Mouse (Mus musculus) mature B cell (primary cell): ENCODE measurements around the gene Ulk3.

Source experiments
- in situ Hi-C: fragments of 300-500 bp; cut with MboI; formaldehyde crosslinking; loops from 2 replicates; pipeline ENCODE4 v1.14.3; 2019

Gene Ulk3

DNA sequence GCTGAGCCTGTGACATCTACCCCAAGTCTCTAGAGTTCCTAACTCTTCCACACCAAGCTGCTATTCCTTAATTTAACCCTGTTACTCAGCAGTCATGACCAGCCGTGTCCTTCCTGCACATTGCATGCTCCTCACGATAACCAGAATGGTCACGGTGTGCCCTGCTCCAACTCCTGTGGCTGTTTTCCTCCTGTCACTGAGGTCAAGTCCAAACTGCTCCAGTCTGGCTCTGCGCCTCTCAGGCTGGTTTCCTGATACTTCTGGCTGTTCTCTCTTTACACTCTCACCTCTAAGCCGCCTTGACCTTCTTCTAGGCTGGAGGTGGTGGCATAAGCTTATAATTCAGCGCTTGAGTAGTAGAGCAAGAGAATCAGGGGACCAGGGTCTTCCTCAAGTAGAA lies 20.8 kb upstream of the Ulk3 start:
- in situ Hi-C loops = no loop called here

- in situ Hi-C loops = no loop called here
Observed at GRCm38 (mm10) chr9:57574397-57574796, 14.9 kb upstream of the Ulk3 start.

GRCm38 (mm10) chr9:57575577-57575976 lies 13.7 kb upstream of the Ulk3 start:
- in situ Hi-C loops = no loop called here

DNA sequence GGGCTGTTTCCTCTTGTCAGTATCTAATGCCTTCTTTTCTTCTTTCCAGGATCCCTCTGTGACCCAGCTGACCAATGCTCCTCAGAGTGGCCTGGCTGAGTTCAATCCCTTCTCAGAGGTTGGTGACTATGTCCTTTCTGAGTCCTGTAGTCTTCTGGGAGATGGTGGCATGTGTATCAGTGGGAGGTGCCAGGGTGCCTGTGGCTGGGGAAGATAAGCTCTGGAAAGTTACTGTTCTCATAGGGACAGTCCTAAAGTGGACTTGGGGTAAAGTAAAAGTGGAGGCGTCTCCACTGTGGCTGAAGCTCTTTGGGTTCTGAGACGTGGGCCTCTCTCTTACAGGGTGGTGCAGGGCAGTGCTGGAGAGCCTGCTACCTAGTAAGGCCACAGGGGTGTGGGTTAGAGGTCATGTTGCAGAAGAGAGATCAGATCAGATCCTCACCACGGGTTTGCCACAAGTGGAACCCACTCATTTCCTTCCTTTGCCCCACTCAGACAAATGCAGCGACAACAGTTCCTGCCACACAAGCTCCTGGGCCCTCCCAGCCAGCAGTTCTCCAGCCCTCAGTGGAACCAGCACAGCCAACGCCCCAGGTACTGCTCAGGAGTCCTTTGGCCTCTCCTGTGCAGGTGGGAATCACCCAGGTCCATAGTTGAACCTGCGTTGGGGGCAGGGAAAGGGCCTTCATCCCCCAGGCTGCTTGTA lies 12.0 kb upstream of the Ulk3 start:
- in situ Hi-C loops = no loop called here

DNA sequence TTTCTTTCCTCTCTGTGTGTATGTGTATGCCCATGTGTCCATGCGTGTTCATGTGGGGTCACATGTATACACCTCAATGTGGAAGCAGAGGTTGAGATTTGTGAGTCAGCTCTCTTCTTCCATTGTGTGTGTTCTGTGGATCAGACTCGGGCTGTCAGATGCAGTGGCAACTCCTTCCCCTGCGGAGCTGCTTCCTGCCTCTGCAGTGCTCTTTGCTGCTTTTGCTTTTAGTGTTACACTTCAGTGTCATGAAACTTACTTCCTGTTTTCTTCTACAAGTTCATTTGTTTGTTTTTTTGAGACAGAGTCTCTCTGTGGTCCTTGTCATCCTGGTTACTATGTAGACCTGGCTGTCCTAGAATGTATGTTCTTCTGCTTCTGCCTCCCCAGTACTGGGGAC lies 4.3 kb upstream of the Ulk3 start:
- in situ Hi-C loops = no loop called here

- in situ Hi-C loops = no loop called here
Observed at GRCm38 (mm10) chr9:57590726-57591125, 1.5 kb downstream of the Ulk3 start.

DNA sequence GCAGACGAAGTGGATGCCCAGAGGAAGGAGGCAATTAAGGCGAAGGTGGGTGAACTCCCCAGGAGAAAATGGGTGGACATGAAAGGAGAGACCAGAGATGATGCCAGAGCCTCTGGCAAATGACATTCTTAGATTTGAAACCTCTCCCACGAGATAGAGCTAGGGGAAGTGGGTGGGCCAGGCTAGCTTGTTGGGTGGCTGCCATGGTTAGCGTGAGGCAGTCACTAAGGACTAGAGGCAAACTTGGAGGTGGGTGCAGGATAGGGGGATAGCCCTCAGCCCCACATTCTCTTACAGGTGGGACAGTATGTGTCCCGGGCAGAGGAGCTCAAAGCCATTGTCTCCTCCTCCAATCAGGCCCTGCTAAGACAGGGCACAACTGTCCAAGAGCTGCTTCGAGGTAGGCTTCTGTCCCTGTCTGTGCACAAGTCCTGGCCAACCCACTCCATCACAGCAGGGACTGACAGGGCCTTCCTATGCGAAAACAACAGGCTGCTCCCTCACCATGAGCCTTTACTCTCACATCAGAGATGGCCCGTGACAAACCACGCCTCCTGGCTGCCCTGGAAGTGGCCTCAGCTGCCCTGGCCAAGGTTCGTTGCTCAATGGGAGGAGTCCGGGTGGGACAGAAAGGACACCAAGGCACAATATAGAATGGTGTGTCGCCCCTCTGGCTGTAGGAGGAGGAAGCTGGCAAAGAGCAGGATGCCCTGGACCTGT lies 4.4 kb downstream of the Ulk3 start:
- in situ Hi-C loops = no loop called here

- in situ Hi-C loops = no loop called here
Observed at GRCm38 (mm10) chr9:57594174-57594509, 4.9 kb downstream of the Ulk3 start.

DNA sequence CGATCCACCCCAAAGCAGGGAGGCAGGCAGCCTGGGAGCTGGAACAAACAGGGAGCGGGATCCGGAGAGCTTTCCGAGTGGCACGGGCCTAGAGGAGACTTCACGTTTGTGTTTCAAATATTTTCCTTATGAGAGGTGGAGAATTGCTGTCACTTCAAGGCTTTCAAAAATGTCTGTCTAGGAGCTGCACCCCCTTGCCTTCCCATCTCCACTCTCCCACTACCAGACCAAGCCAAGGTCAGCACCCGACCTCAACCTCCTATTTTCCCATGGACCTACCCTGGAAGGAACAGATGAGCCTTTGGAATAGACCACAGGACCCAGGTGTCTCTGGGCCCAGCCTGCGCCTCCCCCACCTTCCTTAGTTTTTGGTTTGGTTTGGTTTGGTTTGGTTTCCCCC lies 8.0 kb downstream of the Ulk3 start:
- in situ Hi-C loops = no loop called here

DNA sequence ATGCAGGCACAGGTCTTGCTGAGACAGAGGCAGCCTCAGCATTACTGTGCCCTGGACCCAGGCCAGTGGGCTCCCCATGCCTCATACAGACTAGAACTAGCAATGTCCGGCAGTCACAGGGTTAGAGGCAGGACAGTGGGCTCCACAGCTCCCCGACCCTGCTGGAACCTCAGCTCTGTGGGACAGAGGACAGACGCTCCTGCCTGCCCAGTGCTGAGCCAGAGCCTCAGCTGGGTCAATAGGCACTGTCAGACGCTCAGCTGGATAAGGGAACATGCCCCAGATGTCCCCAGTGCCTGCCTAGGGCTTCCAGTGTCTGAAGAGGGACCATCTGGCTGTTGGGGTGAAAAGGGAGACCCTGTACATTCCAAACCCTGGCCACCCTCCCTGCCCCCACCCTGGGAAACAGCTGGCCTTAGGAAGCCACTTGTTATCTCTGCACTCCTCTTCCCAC lies 8.7 kb downstream of the Ulk3 start:
- in situ Hi-C loops = no loop called here

GRCm38 (mm10) chr9:57598851-57599563 lies 9.8 kb downstream of the Ulk3 start:
- in situ Hi-C loops = no loop called here

- in situ Hi-C loops = no loop called here
Observed at GRCm38 (mm10) chr9:57600620-57601352, 11.5 kb downstream of the Ulk3 start.

DNA sequence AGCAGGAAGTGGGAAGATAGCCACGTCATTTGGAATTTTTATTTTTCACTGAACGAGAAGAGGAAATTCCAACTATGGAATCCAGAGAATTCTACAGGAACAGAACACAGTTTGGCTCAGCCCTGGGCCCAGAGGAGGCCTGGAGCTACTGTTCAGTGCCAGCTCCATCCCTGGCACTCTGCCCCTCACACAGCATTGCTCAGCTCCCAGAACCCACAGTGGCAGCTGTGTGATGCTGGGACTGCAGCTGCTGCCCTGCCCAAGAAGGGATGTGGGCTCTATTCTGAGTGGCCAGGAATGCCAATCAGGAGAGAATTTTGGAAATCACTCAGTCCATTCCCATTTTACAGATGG lies 12.1 kb downstream of the Ulk3 start:
- in situ Hi-C loops = no loop called here

DNA sequence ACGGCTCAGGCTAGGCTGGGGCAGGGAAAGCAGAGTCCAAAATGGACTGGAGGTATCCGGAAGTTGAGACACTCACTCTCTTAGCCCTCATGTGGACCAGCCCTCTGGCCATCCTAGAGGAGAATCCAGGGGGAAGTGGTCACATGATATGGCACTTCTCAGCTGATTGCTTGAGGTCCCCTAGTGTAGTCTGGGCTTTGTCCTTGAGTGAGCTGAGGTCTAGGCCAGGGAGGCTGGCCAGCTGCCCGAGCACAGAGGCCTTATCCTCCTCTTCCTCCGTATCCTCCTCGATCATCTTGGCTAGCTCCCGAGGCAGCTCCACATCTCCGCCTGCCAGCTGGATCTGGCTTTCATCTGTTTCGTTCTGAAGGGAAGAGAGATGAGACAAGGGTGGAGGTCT lies 12.8 kb downstream of the Ulk3 start:
- in situ Hi-C loops = no loop called here

DNA sequence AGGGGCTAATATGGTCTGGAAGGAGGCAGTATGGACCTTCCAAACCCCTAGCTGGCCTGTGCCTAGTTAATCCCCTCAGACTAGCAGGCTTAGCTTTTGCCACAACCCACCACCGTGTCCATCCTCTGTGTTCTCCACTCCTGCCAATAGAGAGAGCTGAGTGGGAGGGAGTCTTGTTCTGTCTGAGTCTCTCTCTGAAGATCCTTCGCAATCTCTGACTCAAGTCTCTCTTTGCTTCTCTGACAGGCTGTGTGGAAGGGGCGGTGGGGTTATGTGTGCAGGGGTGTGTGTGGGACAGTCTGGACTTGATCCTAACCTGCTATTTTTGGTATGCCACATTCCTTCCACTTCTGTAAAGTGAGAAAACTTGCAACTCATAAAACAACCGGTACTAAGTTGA lies 15.6 kb downstream of the Ulk3 start:
- in situ Hi-C loops = no loop called here

DNA sequence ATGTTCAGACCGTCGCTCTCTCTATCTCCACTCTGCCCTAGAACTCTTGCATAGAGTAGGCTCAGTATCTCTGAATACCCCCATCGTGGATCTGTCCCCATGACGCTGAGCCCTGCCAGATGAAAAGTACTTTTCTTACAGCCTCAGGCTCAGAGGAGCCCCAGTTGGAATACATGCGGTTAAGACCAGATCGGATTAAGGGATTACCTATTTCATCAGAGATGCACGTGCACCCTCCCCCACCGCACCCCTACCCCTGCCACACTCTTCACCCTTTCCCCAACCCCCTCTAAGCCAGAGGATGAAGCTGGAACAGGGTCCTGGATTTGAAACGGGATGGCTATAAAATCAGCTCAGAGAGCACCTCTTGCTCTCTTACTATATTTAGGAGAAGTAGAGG lies 16.3 kb downstream of the Ulk3 start:
- in situ Hi-C loops = no loop called here

DNA sequence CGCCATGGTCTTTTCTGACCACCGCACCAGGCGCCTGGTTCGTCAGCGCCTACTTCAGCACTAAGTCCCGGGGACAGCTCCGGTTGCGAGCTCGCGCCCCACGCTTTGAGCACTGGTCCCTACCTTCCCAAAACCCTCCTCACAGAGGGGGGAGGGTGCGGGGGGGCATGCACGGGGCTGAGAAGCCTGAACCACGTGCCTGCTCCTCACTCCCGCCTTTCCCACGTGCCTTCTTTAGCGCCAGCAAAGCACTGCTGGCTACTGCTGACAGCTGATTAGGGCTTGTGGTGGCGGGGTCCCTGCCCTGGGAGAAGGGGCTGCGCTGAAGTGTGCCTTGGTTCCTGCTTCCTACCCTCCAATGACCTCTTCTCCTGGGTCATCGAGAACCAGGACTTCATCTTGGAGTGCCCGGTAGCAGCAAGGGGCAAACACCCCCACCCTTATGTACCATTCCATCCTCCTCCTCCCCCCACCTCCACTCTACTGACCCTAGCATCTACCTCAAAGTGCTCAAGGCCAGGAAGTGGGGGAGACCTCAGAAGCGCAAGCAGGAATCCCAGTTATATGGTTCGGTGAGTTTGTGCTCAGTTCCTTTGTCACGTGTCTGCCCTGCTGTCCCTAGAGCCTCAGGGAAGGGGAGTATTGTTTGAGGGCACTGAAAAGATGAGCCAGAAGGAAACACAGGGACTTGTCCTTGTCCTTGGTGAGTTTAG lies 17.0 kb downstream of the Ulk3 start, which contains the start of gene Cplx3:
TSS of gene Cplx3 (minus strand) at position 143 of the 713 bp plus-strand sequence.
- in situ Hi-C loops = no loop called here

- in situ Hi-C loops = no loop called here
Observed at GRCm38 (mm10) chr9:57609803-57610202, 20.6 kb downstream of the Ulk3 start.

DNA sequence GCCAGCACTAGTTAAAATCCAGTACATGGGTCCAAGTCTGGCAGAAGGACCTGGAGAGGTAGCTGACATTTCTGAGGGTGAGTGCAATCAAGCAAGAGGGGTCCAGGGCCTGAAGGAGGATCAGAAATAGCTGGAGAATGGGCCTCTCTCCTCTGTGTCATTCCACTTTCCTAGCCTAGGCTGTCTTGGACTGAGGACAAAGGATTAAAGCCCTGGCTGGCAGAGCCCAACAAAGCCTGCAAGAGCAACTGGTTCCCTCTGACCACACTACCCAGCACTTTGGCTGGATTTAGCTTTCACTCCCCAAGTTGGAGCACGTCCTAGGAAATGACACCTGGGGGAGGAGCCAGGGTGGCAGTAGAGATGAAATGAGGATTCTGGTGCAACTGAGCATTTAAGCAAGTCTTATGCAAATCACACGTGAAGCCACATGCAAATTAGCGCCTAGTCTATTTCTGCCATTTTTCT lies 21.1 kb downstream of the Ulk3 start:
- in situ Hi-C loops = no loop called here

DNA sequence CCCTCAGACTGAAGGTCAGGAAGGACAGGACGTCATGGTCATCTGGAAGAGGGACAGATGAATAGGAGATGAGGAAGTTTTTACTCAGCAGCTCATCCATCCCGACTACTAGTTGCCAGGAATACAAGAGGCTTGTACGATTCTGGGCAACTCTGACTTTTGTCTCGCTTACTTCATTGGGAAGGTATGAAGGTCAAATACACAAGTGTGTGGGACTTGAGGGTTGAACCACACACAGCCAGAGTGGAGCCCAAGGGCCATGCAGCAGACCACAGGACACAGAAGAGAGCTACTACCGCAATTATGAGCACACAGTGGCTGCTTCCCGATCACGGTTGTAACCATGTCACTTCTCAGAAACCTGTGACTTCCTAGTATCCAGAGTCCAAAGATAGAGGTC lies 23.3 kb downstream of the Ulk3 start:
- in situ Hi-C loops = no loop called here

DNA sequence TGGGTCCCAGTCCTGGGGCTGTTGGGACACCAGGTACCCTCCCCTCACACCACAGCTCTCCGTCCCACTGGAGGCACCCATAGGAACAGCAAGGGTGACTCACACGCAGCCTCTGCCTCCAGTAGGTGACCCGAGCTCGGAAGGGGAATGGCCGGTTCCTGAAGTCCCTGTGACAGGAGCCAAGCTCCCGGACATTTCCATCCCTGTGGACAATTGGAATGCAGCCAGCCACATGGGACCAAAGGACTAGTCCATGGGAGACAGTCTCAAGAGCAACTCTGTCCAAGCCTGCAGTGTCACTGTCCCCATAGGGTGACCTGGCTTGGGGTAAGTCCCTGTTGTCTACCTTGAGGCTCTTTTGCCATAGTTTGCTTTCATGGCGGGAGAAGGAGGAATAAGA lies 24.7 kb downstream of the Ulk3 start:
- in situ Hi-C loops = no loop called here

DNA sequence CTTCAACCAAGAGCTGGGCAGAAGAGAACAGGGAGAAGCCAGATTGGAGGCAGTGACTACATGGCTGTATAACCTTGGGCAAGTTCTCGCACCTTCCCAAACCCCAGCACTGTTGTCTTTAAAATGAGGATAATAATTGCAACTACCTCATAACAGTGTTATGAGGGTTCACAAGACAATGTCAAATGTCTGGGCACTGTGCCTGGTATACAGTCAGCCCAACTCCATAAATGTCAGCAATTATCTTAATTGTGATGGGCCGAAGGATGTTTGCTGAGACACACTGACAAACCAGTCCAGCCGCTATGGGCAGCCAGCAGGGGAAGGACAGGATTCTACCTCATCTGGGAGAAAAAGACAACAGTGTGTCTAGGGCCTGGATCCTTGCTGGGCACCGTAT lies 25.5 kb downstream of the Ulk3 start:
- in situ Hi-C loops = no loop called here
